Mouse (Mus musculus) telencephalon, adult 2 months (tissue): Measurements from ENCODE around the gene Pdx1.
A peak's percentile ranks its signal among the peaks of the same experiment; 100 is the strongest.

Experiments used
- DNase-seq: peaks from one replicate; pipeline ENCODE4 v3.0.0-alpha.2; 2011; ENCODE audit warnings: low read depth, low spot score

Pdx1 gene

GRCm38 (mm10) chr5:147308451-147308850 lies 38.7 kb downstream of the Pdx1 start:
- no peak for DNase-seq

- DNase-seq: no peak
Observed at GRCm38 (mm10) chr5:147309786-147310185, 40.0 kb downstream of the Pdx1 start.

GRCm38 (mm10) chr5:147312830-147313685 lies 43.3 kb downstream of the Pdx1 start:
- DNase-seq: no peak

DNA sequence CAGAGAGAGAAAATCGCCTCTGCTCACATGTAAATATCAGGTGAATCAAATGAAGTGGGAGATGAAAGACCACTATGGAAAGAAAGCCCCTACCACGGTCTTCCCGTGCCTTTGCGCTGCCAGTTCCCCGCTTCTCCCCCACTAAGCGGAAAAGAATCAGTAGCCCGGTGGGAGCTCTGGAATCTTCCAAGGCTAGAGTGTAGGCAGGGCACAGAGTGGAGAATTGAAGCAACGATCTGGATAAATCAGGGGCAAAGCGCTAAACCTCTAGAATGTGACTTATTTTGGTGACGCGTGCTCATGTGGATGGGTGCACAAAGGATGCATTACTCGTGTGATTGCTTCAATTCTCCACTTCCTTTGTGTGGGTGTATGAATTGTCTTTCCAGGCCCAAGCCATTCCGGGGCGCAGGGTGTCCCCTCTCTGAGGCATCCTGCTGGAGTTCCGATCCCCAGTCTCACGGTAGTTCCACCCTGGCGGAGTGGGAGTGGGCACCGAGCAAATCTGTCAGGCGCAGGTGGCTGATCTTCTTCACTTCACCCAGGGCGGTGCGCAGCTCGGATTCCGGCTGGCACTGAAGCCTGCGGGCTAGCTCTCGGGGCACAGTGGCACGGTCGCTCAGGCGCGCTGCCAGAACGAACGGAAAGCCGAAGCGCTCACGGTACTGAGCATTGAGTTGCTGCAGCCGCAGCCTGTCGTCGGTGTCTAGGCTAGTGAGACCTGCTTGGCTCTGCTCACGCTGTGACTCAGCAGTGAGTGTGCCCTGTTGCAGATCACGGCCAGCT lies 45.1 kb downstream of the Pdx1 start:
- no peak for DNase-seq

DNA sequence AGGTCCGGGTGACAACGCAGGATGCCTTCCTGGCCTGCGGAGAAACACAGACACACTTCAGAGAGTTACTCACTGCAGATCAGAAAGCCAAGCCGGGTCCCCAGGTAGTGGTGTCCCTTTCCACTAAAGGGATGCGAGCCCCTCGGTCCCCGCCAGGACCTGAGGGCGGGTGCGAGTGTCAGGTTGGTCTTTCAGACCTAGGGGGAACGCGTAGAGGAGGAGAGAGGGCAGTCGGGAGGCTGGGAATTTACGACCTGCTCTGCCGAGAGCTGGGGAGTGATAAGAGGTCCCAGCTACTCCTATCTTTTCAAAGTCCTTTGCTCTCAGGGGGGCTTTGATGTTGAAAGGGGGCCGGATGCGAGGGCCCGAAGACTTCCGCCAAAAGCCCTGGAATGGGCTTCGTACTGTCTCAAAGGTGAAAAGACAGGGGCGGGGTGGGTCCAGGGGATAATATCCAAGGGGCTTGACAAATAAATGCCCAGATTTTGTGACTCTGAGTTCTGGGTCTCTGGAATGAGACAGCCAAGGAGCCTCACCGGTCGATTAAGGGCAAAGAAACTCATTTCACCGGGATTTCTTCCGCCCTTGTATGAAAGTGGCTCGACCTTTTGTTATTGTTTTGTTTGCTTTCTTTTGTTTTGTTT lies 45.8 kb downstream of the Pdx1 start:
- DNase-seq: no peak

- DNase-seq: no peak
Observed at GRCm38 (mm10) chr5:147317321-147317720, 47.6 kb downstream of the Pdx1 start.

DNA sequence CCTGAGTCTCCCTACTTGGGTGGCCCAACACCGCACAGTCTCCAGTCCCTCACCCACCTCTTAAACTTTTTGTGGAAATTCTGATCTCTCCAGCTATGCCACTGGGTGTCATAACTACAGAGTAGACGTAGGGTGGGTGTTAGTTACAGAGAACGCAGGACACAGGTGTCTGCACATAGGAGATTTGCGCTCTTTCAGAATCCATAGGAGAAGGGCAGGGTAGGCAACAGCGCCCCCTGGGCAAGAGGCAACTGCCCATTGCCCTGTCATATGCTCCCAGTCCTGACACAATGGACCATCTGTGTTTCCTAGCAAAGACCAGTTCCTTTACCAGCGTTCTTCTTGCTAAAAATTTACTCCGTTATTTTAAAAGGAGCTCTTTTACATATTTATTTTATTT lies 48.2 kb downstream of the Pdx1 start:
- DNase-seq: no peak

DNA sequence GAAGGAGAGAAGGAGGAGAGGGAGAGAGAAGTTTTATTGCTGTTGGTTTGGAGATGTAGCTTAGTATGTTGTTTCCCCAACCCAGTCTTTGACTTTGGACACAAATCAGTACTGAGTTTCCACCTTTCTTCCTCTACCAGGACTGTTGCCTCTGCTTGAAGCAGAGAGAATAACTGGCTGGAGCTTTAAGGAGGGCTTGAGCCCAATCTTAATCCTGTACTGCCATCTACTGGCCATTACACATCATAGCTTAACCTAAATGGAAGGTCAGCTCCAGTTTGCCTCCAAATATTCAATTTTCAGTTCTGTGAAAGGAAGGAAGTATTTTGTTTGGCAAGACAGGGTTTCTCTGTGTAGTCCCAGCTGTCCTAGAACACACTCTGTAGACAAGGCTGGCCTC lies 49.9 kb downstream of the Pdx1 start:
- peak; percentile 38 for DNase-seq

GRCm38 (mm10) chr5:147322183-147322582 lies 52.4 kb downstream of the Pdx1 start, which contains the start of gene Urad:
Urad (minus strand) TSS chr5:147322440.
- no peak for DNase-seq

DNA sequence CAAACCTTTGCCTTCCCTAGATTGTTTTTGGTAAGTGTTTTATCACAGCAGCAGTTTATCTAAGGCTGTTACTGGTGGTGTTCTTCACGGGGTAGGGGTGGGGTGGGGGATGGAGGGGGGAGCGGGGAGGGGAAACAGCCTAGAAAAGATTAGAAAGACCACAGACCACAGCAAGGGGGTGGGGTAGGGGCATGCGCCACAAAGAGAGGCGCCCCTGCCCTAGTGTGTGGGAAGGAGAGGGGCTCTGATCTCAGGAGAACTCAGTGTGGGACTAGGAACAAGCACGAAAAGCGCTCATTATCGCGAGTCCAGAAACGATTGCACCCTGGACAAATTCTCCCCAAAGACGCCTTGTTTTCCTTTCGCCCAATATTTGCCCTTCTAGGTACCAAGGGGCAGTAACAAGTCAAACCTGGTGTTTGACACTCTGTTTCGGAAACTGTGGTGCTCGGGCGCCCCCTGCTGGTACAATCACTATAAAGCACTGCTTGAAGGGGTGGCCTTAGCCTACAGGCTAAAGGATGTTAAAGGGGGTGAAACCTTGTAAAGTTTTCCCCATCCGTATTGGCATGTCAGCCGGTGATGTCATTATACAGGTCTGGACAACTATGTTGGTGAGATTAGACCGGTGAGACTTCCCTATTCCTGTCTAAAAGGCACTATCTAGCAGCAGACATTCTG lies 53.6 kb downstream of the Pdx1 start:
- no peak for DNase-seq
